Mouse (Mus musculus): ENCODE measurements at regions not wholly inside any gene's neighbourhood (a gene's known extent, or its start where the extent isn't known, plus 50 kb on each side); places are given as distances from the start of the nearest gene placed in this dataset.

- TF ChIP-seq GATA1 (IDR thresholded peaks at IDR 0.05; ENCODE audit: borderline replicate concordance, low read length), result no peak
- no peak for TF ChIP-seq FLI1 (IDR thresholded peaks at IDR 0.05; ENCODE audit: low read length)
Measured at GRCm38 (mm10) chr2:51837864-51838263, 97.1 kb downstream of the Rbm43 start.

All from megakaryocyte, embryonic 14.5 days (primary cell).